Mouse (Mus musculus) brain, embryonic 14.5 days (tissue): ENCODE results near the gene Atp11a.

Experiments
- CTCF ChIP-seq: fragments of 200-500 bp; IDR thresholded peaks from 2 replicates; pipeline ENCODE4 v1.5.1; 2012; ENCODE audit warnings: inconsistent platforms, mild to moderate bottlenecking, moderate library complexity, borderline replicate concordance; ENCODE audit not compliant: insufficient read depth, insufficient read length; ENCODE audit errors: extremely low read depth
- POLR2A ChIP-seq: fragments of 200-500 bp; IDR thresholded peaks from 2 replicates; pipeline ENCODE4 v1.6.1; 2012; ENCODE audit warnings: mild to moderate bottlenecking, inconsistent platforms, borderline replicate concordance; ENCODE audit not compliant: poor library complexity, insufficient read depth, insufficient read length, severe bottlenecking; ENCODE audit errors: extremely low read depth

GRCm38 (mm10) chr8:12873357-12874046 is 116.7 kb downstream of the Atp11a start, which contains the start of gene Mcf2l:
- TF ChIP-seq CTCF: no peak
- 0 out of 2 replicates have a peak, but pooled peaks have one; percentile 20 for TF ChIP-seq POLR2A
